Mouse (Mus musculus) brain, embryonic 18.5 days (tissue): Measurements from ENCODE around the gene Rnf24.
"Not testable (repeated sequence)": the region's sequence is repeated elsewhere in the genome, so short reads cannot be mapped to it uniquely, and the experiment has no call there.

Experiments
- DNase-seq: peaks from one replicate; pipeline ENCODE4 v3.0.0-alpha.2; 2012; ENCODE audit warnings: low read depth, low spot score

Gene Rnf24

DNA sequence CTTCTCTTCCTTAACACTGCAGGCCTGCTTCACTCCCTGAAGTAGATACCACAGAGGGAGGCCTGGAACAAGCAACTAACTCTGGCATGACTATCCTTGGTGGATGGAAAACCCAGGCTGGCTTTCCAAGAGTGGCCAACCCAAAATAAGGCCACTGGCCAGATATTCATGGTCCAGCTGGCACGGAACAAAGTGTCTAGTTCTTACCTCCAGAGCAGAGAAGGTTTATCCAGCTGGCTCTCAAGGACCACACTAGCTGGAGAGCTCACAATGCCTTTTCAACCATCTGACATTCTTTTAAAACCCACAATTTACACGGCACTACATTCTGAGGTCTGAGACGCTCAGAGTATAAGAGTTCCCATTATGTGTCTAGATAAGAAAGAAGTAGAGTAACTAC lies 8.2 kb downstream of the Rnf24 start:
- DNase-seq = no peak

GRCm38 (mm10) chr2:131337602-131338001 lies 15.1 kb downstream of the Rnf24 start:
- DNase-seq = no peak

- no peak for DNase-seq
Observed at GRCm38 (mm10) chr2:131330548-131330947, 22.1 kb downstream of the Rnf24 start.

DNA sequence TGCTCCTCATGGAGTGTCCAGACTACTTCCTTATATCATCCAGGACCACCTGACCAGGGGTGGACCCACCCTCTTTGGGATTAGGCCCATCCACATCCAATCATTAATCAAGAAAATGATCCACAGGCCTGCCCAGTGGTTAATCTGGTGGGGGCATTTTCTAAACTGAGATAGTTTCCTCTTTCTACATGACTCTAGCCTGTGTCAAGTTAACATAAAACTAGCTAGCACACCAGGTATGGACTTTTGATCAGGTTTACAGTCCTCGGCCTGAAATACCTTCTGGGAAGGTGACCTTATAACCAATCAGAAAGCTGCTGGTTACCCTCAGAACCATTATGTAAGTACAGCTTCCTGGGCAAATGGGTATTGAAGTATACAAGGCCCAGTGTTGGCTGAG lies 23.7 kb downstream of the Rnf24 start:
- no peak for DNase-seq

DNA sequence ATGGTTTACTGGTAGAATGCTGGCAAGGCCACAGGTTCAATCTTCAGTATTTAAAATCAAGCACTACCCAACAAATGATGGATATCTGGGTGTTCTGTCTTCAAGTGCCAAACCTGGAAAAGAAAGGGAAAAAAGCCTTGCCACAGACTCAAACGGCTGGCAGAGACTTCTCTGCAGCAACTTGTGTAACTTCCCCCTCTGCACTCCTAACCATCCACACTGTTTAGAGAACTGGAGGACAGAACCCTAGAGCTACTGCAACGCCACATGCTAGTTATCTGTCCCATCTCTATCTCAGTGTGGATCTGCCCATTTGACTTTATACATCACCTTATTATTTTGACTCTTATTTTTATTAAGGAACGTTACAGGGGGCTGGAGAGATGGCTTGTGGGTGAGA lies 26.6 kb downstream of the Rnf24 start:
- DNase-seq = no peak

DNA sequence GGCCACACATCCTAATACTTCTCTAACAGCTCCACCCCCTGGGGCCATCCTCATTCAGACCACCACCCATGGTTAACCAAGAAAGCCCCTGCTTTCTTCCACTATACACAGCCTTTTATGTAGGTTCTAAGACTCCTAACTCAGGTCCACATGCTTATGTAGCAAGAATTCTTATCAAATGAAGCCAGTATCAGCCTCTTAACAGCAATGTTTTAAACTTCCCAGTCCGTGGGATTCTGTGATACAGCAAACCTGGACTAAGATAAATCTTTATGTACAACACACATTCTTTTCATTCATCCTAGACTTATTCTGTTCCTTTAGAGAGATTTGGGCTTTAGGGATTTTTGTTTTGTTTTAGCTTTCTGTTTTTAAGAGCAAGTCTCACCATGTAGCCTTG lies 29.0 kb downstream of the Rnf24 start:
- DNase-seq = no peak

GRCm38 (mm10) chr2:131321192-131321591 lies 31.5 kb downstream of the Rnf24 start:
- not testable (repeated sequence) for DNase-seq

GRCm38 (mm10) chr2:131319401-131319800 lies 33.3 kb downstream of the Rnf24 start:
- no peak for DNase-seq

- no peak for DNase-seq
Observed at GRCm38 (mm10) chr2:131316167-131316566, 36.5 kb downstream of the Rnf24 start.

- DNase-seq = no peak
Observed at GRCm38 (mm10) chr2:131309296-131309695, 43.4 kb downstream of the Rnf24 start.

DNA sequence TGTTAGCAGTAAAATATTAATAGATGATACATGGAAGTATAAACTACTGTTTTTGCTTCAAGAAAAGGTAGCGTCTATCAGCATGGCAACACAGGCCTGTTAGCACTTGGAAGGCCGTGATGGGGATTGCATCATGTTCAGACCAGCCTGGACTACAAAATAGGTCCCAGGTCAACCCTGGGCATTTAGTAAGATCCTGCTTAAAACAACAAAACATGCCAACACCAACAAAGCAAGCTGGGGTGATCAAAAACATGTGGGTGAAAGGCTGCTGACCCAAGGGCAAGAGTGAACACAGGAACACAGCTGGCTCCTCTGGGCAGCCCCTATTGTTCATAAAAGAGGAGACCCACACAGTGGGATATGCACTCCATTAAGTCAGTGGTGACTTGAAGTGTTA lies 44.9 kb downstream of the Rnf24 start:
- DNase-seq = no peak

DNA sequence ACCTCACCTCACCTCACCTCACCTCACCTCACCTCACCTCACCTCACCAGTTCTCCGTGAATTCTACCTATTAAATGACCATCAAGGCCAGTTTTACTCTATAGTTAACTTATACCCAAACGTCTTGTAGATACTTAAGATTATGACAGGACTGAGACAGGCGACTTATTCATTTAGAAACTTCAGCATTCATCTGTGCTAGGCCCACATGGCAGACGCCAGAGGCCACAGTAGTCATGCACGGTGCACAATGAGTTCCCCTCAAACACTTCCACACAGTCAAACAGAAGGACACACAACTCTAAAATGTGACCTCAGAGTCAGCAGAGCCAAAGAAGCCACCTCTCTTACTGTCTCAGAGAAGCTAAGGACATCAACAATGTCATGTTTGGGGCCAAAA lies 45.3 kb downstream of the Rnf24 start:
- DNase-seq = no peak

DNA sequence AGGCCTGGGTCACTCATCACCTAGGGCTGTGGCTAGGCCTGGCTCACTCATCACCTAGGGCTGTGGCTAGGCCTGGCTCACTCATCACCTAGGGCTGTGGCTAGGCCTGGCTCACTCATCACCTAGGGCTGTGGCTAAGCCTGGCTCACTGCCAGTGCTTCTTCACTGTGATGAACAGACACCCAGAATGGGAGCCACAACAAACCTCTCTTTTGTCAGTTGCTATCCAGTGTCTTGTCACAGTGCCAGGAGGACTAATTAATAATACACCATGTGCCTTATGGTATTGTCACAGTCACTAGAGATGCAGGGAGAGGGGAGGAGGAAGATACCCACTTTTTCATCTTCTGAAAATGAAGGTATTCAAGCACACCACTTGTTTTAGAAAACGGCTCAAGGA lies 47.5 kb downstream of the Rnf24 start:
- DNase-seq = not testable (repeated sequence)

DNA sequence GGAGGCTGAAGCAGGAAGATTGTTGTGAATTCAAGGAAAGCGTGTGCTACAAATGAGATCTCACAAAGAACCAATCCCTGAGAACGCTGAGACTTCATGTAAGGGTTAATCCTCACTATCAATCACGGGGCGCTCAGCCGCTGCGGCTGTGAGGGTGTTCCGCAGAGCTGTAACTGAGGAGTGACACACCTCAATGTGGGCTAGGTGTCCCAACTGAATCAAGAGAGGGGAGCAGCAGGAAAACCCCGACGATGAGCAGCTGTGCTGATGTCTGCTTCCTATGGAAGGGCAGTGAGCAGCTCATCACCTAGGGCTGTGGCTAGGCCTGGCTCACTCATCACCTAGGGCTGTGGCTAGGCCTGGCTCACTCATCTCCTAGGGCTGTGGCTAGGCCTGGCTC lies 48.2 kb downstream of the Rnf24 start:
- no peak for DNase-seq

DNA sequence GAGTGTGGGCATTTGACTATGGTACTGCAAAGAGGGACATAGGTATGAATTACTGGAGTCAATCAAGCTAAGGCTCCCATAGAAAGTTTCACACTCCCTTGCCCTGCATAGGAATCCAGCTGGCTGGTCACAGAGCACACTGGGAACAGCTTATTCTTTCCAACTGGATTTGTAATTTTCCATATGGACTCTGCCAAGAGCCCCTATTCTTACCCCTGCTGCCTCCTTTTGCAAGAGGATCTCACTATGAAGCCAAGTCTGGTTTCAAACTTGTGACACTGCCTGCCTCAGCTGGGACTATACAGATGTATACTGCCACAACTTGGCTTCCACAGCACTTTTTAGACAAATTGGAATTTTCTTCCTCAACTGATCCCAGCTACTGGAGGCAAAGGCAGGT lies 51.1 kb downstream of the Rnf24 start:
- no peak for DNase-seq

DNA sequence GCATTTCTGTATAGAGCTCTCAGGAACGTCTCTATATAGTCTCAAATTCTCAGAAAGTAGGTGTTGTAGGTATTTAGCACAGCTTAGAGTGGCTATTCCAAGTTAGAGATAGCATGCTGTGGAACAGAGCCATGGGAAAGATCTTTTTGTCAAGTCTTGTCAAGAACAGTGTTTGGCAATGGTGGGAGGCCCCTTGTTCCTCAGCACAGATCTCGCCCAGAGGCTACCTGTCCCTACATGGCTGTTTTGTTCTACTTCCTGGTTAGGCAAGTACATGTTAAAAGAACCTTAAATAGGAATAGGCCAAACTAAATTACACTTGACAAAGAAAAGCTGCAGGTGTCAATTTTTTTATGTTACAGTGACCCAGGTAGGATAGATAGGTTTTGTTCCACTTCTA lies 52.2 kb downstream of the Rnf24 start:
- DNase-seq = no peak

- not testable (repeated sequence) for DNase-seq
Observed at GRCm38 (mm10) chr2:131298674-131299073, 54.0 kb downstream of the Rnf24 start.

- DNase-seq = no peak
Observed at GRCm38 (mm10) chr2:131296746-131297261, 55.9 kb downstream of the Rnf24 start.

DNA sequence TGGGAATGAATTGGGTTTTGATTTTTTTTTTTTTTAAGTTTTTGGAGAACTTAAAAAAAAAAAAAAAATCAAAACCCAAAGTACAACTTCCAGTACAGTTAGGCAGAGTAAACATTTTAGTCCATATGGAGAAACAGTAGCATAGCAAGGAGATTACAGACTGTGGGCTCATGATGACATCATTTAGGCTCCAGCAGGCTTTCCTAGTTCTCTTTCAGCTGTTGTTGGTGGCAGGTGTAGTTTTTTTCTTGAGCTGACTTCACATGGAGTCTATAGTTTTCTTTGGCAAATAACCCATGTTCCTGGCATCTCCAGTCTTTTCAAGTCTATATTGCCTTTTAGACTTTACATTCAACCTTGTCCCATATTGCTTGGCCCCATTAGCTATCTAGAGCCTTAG lies 62.0 kb downstream of the Rnf24 start:
- no peak for DNase-seq

DNA sequence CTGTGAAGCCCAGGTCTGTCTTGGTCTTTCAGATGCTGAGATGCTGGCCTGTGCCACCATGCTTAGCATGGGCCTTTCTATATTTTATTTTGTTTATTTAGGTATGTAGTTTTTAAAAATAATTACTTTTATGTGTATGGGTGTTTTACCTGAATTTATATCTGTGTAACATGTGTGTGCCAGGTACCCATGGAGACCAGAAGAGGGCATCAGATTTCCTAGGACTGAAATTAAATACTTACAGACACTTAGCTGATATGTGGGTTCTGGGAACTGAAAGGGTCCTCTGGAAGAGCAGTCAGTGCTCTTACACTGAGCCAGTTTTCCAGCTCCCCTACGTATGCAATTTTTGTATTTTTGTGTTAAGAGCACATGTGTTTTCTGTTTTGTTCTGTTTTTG lies 66.4 kb downstream of the Rnf24 start:
- no peak for DNase-seq

- DNase-seq = no peak
Observed at GRCm38 (mm10) chr2:131281596-131281995, 71.1 kb downstream of the Rnf24 start.

DNA sequence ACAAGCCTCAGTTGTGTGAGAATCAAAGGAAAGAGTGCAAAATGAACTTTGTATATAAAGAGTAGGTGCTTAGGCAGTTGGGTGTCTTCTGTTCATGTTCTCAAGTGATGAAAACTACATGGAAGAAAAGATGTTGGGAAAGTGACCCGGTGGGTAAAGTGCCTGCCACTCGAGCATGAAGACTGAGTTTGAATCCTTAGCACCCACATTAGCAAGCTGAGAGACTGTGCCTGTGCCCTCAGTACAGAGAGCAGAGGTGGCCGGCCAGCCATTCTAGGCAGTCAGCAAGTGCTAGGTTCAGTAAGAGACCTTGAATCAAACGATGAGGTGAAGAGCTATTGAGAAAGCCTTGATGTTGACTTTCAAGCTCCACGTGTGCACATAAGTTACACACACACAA lies 76.0 kb downstream of the Rnf24 start:
- no peak for DNase-seq

DNA sequence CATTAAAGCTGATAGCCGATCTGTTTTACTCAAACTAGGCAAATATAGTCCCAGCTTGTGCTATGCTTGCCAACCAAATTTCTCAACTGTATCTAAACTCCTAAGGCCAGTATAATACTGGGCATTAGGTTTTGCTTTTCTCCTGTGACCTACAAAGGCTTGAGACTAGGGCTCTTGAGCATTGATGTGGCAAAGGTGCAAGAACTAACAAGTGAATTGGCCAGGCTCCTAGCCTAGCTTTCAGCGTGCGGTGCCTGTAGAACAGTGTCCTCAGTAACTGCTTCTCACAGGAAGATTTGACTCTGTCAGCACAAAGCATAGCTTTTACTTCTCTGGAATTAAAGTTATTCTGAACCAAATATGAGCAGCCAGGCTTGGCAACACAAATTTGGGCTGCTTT lies 77.2 kb downstream of the Rnf24 start:
- no peak for DNase-seq

GRCm38 (mm10) chr2:131265056-131265455 lies 87.6 kb downstream of the Rnf24 start:
- DNase-seq = no peak

GRCm38 (mm10) chr2:131264027-131264426 lies 88.7 kb downstream of the Rnf24 start:
- no peak for DNase-seq
